Mouse (Mus musculus) stomach, embryonic 14.5 days (tissue): Measurements from ENCODE around the gene Vmn1r126. TPM values are rescaled to one million over a fixed set of nuclear protein-coding genes. Genes with fewer than 3 reads are reported as not detected.
"Not testable (repeated sequence)": the region's sequence is repeated elsewhere in the genome, so short reads cannot be mapped to it uniquely, and the experiment has no call there.

Experiments
- ATAC-seq: fragments of 200-750 bp; cut with Nextera tagmentation; 2 replicates; pipeline ENCODE4 v1.8.0; 2017; ENCODE audit warnings: low read depth, moderate TSS enrichment; ENCODE audit not compliant: insufficient number of reproducible peaks, insufficient read depth, low FRiP score
- H3K27ac ChIP-seq: fragments of 300-500 bp; sonication (generic); 2 replicates; pipeline ENCODE4 v1.5.1; 2014; ENCODE audit warnings: mild to moderate bottlenecking, low read length, moderate library complexity, mixed read lengths
- H3K27me3 ChIP-seq: fragments of 300-500 bp; sonication (generic); 2 replicates; pipeline ENCODE4 v1.6.1; 2014; ENCODE audit warnings: low read length, control low read depth, mixed read lengths; ENCODE audit not compliant: control insufficient read depth, insufficient read depth
- H3K36me3 ChIP-seq: fragments of 300-500 bp; sonication (generic); 2 replicates; pipeline ENCODE4 v1.6.1; 2014; ENCODE audit warnings: mild to moderate bottlenecking, control low read depth, low read length, moderate library complexity, mixed read lengths; ENCODE audit not compliant: control insufficient read depth, insufficient read depth
- H3K4me1 ChIP-seq: fragments of 300-500 bp; sonication (generic); 2 replicates; pipeline ENCODE4 v1.6.1; 2014; ENCODE audit warnings: low read length, control low read depth, mixed read lengths; ENCODE audit not compliant: control insufficient read depth, insufficient read depth
- H3K4me2 ChIP-seq: fragments of 300-500 bp; sonication (generic); replicated peaks from 2 replicates; pipeline ENCODE4 v1.6.1; 2014; ENCODE audit warnings: low read depth, low read length, control low read depth
- H3K4me3 ChIP-seq: fragments of 300-500 bp; sonication (generic); 2 replicates; pipeline ENCODE4 v1.5.1; 2014; ENCODE audit warnings: low read depth, low read length, control low read depth
- H3K9ac ChIP-seq: fragments of 300-500 bp; sonication (generic); replicated peaks from 2 replicates; pipeline ENCODE4 v1.6.1; 2014; ENCODE audit warnings: low read depth, mild to moderate bottlenecking, control low read depth, low read length, moderate library complexity, mixed read lengths
- H3K9me3 ChIP-seq: fragments of 300-500 bp; sonication (generic); 2 replicates; pipeline ENCODE4 v1.6.1; 2016; ENCODE audit warnings: low read depth, low read length, control low read depth; ENCODE audit not compliant: control insufficient read depth
- WGBS: fragments of 180-500 bp; shearing (Covaris S2); extraction: QIAGEN DNeasy Blood & Tissue Kit; methylation state at CpG from one replicate; pipeline ENCODE4 v1.1.7; 2014; 5-methylcytosine and 5-hydroxymethylcytosine counted together
- polyA plus RNA-seq: library from polyadenylated mRNA; unstranded; fragments of >200 nt; fragmentation: Nextera tagmentation; extraction: Ambion mirVana; gene quantifications from 2 replicates; pipeline ENCODE4 v1.2.1, GENCODE M21; 2014

Gene Vmn1r126
- not detected in 2 replicates for polyA plus RNA-seq

DNA sequence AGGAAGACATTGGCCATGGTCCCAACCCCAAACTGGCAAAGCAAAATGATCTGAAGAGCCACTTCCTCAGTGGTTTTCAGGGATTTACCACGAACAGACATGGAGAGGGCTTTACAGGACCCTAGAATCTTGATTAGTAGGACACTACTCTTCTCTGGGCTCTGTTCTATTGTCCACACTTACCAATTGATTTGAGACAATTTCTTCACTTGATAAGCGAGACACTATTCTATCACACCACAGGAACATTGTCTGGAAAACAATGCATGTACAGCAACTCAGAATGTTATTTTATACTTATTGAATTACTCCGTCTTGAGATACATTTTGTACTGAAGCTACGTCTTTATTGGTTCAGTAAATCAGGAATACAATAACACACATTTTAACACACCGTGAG is at the start of gene Vmn1r126:
Gene Vmn1r126 (minus strand): TSS at position 101 of the 400 bp plus-strand sequence.
- H3K9ac ChIP-seq, H3K4me1 ChIP-seq, H3K27ac ChIP-seq, H3K9me3 ChIP-seq, H3K4me2 ChIP-seq, H3K4me3 ChIP-seq, H3K27me3 ChIP-seq, H3K36me3 ChIP-seq, ATAC-seq: not testable (repeated sequence)
- no CpG with 5 or more reads among the region's 5 CpGs for WGBS

DNA sequence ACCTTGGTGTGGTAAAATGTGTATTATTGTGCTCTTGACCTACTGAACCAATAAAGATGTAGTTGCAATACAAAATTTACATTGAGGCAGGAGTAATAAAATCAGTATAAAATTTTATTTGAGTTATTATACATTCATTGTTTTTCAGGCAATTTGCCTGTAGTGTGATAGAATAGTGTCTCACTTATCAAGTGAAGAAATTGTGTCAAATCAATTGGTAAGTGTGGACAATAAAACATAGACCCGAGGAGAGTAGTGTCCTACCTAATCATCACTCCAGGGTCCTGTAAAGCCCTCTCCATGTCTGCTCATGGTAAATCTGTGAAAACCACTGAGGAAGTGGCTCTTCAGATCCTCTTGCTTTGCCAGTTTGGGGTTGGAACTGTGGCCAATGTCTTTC is 47.8 kb upstream of the Vmn1r126 start, which contains the start of gene Vmn1r128:
Gene Vmn1r128 (plus strand): TSS at position 301 of the 400 bp plus-strand sequence.
- not testable (repeated sequence) for H3K36me3 ChIP-seq, H3K27me3 ChIP-seq, H3K4me3 ChIP-seq, H3K9ac ChIP-seq, H3K27ac ChIP-seq, H3K4me2 ChIP-seq, H3K4me1 ChIP-seq, ATAC-seq, H3K9me3 ChIP-seq
- 60% methylated on average over 1 of the region's 1 CpGs for WGBS

DNA sequence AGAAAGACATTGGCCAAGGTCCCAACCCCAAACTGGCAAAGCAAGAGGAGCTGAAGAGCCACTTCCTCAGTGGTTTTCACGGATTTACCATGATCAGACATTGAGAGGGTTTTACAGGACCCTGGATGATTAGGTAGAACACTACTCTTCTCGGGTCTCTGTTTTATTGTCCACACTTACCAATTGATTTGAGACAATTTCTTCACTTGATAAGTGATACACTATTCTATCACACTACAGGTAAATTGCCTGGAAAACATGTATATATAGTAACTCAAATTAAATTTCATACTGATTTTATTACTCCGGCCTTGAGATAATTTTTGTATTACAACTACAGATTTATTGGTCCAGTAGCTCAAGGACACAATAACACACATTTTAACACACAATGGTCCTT is 18.5 kb upstream of the Vmn1r126 start, which contains the start of gene Vmn1r127:
Gene Vmn1r127 (minus strand): TSS at position 101 of the 400 bp plus-strand sequence.
- no CpG with 5 or more reads among the region's 3 CpGs for WGBS
- not testable (repeated sequence) for H3K4me1 ChIP-seq, ATAC-seq, H3K27ac ChIP-seq, H3K27me3 ChIP-seq, H3K4me2 ChIP-seq, H3K36me3 ChIP-seq, H3K9ac ChIP-seq, H3K9me3 ChIP-seq, H3K4me3 ChIP-seq

DNA sequence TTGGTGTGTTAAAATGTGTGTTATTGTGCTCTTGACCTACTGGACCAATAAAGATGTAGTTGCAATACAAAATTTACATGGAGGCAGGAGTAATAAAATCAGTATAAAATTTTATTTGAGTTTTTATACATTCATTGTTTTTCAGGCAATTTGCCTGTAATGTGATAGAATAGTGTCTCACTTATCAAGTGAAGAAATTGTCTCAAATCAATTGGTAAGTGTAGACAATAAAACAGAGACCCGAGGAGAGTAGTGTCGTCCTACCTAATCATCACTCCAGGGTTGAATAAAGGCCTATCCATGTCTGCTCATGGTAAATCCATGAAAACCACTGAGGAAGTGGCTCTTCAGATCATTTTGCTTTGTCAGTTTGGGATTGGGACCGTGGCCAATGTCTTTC is 29.4 kb downstream of the Vmn1r126 start, which contains the start of gene Vmn1r125:
Gene Vmn1r125 (plus strand): TSS at position 301 of the 400 bp plus-strand sequence.
- not testable (repeated sequence) for H3K9me3 ChIP-seq, H3K27me3 ChIP-seq, H3K4me1 ChIP-seq, H3K4me3 ChIP-seq, H3K4me2 ChIP-seq, H3K36me3 ChIP-seq, H3K27ac ChIP-seq, ATAC-seq, H3K9ac ChIP-seq
- 62% methylated on average over 3 of the region's 3 CpGs for WGBS

DNA sequence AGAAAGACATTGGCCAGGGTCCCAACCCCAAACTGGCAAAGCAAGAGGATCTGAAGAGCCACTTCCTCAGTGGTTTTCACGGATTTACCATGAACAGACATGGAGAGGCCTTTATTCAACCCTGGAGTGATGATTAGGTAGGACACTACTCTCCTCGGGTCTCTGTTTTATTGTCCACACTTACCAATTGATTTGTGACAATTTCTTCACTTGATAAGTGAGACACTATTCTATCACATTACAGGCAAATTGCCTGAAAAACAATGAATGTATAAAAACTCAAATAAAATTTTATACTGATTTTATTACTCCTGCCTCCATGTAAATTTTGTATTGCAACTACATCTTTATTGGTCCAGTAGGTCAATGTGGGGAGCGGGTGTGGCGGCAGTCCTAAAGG is 40.8 kb downstream of the Vmn1r126 start, which contains the start of gene Vmn1r124:
Gene Vmn1r124 (minus strand): TSS at position 101 of the 400 bp plus-strand sequence.
- H3K4me3 ChIP-seq, H3K9me3 ChIP-seq, H3K27ac ChIP-seq, H3K9ac ChIP-seq, ATAC-seq, H3K4me1 ChIP-seq, H3K36me3 ChIP-seq, H3K27me3 ChIP-seq, H3K4me2 ChIP-seq: not testable (repeated sequence)
- WGBS, result 77% methylated on average over 4 of the region's 4 CpGs

Other genes with a start within 250 kb of the Vmn1r126 start
- not detected in 2 replicates for gene Vmn1r120, start 247.7 kb downstream of the Vmn1r126 start, polyA plus RNA-seq
- gene Vmn1r121, start 203.0 kb downstream of the Vmn1r126 start, polyA plus RNA-seq, result not detected in 2 replicates
- not detected in 2 replicates for gene Vmn1r122, start 167.3 kb downstream of the Vmn1r126 start, polyA plus RNA-seq
- gene Vmn1r123, start 139.3 kb downstream of the Vmn1r126 start, polyA plus RNA-seq, result not detected in 2 replicates
- gene Gm5157, start 111.0 kb downstream of the Vmn1r126 start, polyA plus RNA-seq, result not detected in 2 replicates
- gene Vmn1r124, start 40.9 kb downstream of the Vmn1r126 start, polyA plus RNA-seq, result not detected in 2 replicates
- gene Vmn1r125, start 29.3 kb downstream of the Vmn1r126 start, polyA plus RNA-seq, result not detected in 2 replicates
- not detected in 2 replicates for gene Vmn1r127, start 18.4 kb upstream of the Vmn1r126 start, polyA plus RNA-seq
- gene Vmn1r128, start 47.9 kb upstream of the Vmn1r126 start, polyA plus RNA-seq, result not detected in 2 replicates
- gene Vmn1r129, start 59.8 kb upstream of the Vmn1r126 start, polyA plus RNA-seq, result not detected in 2 replicates
- not detected in 2 replicates for gene Gm6882, start 131.3 kb upstream of the Vmn1r126 start, polyA plus RNA-seq
- not detected in 2 replicates for gene Vmn1r130, start 210.3 kb upstream of the Vmn1r126 start, polyA plus RNA-seq
- gene Vmn1r131, start 244.6 kb upstream of the Vmn1r126 start, polyA plus RNA-seq, result not detected in 2 replicates